Mouse (Mus musculus) monocyte, adult 5-6 weeks (primary cell): ENCODE data around the gene Gm9747. TPM values are rescaled to one million over a fixed set of nuclear protein-coding genes. Genes with fewer than 3 reads are reported as not detected.

ENCODE experiments used
- total RNA-seq: library from RNA; stranded (forward); fragments of 200-1000, 200-491, 200-594 nt; gene quantifications from 3 replicates; pipeline ENCODE4 v1.2.3, GENCODE M21; 2017

The Gm9747 gene
- total RNA-seq, 1 experiment from 2014 or later: not detected

Other genes with a start within 250 kb of the Gm9747 start
- gene Irs1, start 58.3 kb downstream of the Gm9747 start, total RNA-seq: 0.21 TPM in 1 of 3 replicates, not detected in the others
- gene Rhbdd1, start 83.3 kb downstream of the Gm9747 start, total RNA-seq: 20.5 to 28.8 TPM (median 20.9 TPM) in 3 replicates